Mouse (Mus musculus) heart, postnatal 0 days (tissue): Measurements from ENCODE around the gene Ltbp4. TPM values are rescaled to one million over a fixed set of nuclear protein-coding genes. Genes with fewer than 3 reads are reported as not detected.

Experiments
- ATAC-seq: fragments of 200-750 bp; cut with Nextera tagmentation; 2 replicates; pipeline ENCODE4 v1.8.0; 2017; ENCODE audit warnings: low read depth, moderate number of reproducible peaks, moderate library complexity; ENCODE audit not compliant: insufficient read depth
- DNase-seq: peaks from one replicate; pipeline ENCODE4 v3.0.0-alpha.2; 2016; ENCODE audit warnings: low spot score
- H3K27ac ChIP-seq: fragments of 300-500 bp; sonication (generic); 2 replicates; pipeline ENCODE4 v1.5.1; 2014; ENCODE audit warnings: low read depth, mild to moderate bottlenecking
- H3K27me3 ChIP-seq: fragments of 300-500 bp; sonication (generic); 2 replicates; pipeline ENCODE4 v1.6.1; 2014; ENCODE audit warnings: low read length, mixed read lengths; ENCODE audit not compliant: control insufficient read depth, insufficient read depth
- H3K36me3 ChIP-seq: fragments of 300-500 bp; sonication (generic); replicated peaks from 2 replicates; pipeline ENCODE4 v1.6.1; 2014; ENCODE audit warnings: low read length, mixed read lengths; ENCODE audit not compliant: control insufficient read depth, insufficient read depth
- H3K4me1 ChIP-seq: fragments of 300-500 bp; sonication (generic); 2 replicates; pipeline ENCODE4 v1.6.1; 2014; ENCODE audit warnings: antibody characterized with exemption; ENCODE audit not compliant: control insufficient read depth, insufficient read depth
- H3K4me2 ChIP-seq: fragments of 300-500 bp; sonication (generic); 2 replicates; pipeline ENCODE4 v1.6.1; 2014; ENCODE audit warnings: low read depth, mild to moderate bottlenecking, low read length, moderate library complexity
- H3K4me3 ChIP-seq: fragments of 300-500 bp; sonication (generic); 2 replicates; pipeline ENCODE4 v1.5.1; 2014; ENCODE audit warnings: low read depth, low read length
- H3K9ac ChIP-seq: fragments of 300-500 bp; sonication (generic); replicated peaks from 2 replicates; pipeline ENCODE4 v1.6.1; 2014; ENCODE audit warnings: low read depth, low read length, mixed read lengths
- H3K9me3 ChIP-seq: fragments of 300-500 bp; sonication (generic); replicated peaks from 2 replicates; pipeline ENCODE4 v1.6.1; 2016; ENCODE audit warnings: low read length; ENCODE audit not compliant: control insufficient read depth
- CTCF ChIP-seq: IDR thresholded peaks from 2 replicates; pipeline ENCODE4 v1.5.1; 2016; ENCODE audit warnings: antibody characterized with exemption, control low read depth, low read depth
- EP300 ChIP-seq: IDR thresholded peaks from 2 replicates; pipeline ENCODE4 v1.6.1; 2016; ENCODE audit warnings: antibody characterized with exemption, low read depth
- WGBS: fragments of 180-500 bp; shearing (Covaris S2); extraction: QIAGEN DNeasy Blood & Tissue Kit; methylation state at CpG from one replicate; pipeline ENCODE4 v1.1.7; 2014; 5-methylcytosine and 5-hydroxymethylcytosine counted together
- polyA plus RNA-seq: library from polyadenylated mRNA; unstranded; fragments of >200 nt; fragmentation: Nextera tagmentation; extraction: Ambion mirVana; gene quantifications from 2 replicates; pipeline ENCODE4 v1.2.1, GENCODE M21; 2015
- total RNA-seq: library from RNA; depleted of rRNA; stranded (reverse); fragments of >200 nt; gene quantifications from 2 replicates; pipeline ENCODE4 v1.2.3, GENCODE M21; 2014; ENCODE audit warnings: low replicate concordance

Gene Ltbp4
- total and polyA plus RNA-seq, 2 experiments from 2014 or later, result 61.7 to 150 TPM

DNA sequence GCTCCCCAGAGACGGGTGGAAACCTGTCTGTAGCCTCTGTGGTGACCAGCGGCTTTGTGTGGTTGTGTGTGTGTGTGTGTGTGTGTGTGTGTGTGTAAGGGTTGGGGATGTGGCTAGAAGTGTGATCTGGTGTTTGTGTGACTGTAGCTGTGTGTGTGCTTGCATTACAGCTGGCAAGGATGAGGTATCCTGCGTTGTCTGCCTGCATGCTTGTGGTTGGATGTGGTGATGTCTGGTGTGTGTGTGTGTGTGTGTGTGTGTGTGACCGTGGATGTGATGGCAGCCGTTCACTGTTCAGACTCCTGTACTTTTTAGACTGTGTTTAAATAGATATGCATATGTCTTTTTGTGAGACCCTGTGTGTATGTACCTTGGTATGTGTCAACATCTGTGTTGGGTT, 77.7 kb downstream of the Ltbp4 start:
- no peaks in the 10 kb centered on the region for H3K9me3 ChIP-seq
- 42% methylated on average over 5 of the region's 5 CpGs for WGBS
- peak overlapping the region; percentile 89 for H3K9ac ChIP-seq
- H3K4me3 ChIP-seq, result peak overlapping the region; percentile 87
- DNase-seq (no peak), ATAC-seq (no peak)
- TF ChIP-seq EP300, result no peak
- no peak for TF ChIP-seq CTCF
- no peak overlapping the region for H3K27ac ChIP-seq
- no peaks in the 10 kb centered on the region for H3K27me3 ChIP-seq
- H3K36me3 ChIP-seq, result 0 out of 2 replicates have a peak, but pooled peaks cover 5% of the 10 kb centered on the region
- H3K4me1 ChIP-seq, result peaks cover 15% of the 10 kb centered on the region; the same call in 1 of the 2 replicates
- H3K4me2 ChIP-seq, result peak overlapping the region; percentile 88

DNA sequence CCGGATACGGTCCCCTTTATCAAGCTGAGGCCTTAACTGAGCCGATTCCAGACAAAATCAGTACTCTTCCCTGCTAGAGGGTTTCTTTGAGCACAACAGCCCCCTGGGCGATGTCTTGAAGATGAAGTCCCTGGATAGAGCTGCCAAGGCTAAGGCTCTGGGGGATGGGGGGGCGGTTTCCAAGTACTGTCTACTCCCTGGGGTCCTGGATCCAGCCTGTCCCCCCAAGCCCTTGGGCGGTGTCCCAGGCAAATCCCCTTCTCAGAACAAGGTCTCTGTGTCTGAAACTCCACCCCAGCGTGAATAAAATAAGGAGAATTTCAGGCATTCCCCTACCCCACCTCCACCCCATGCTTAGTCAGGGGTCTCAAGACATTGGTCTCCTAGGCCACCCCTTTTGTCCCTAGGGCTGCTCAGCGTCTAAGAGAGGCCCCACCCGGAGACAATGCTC, 78.2 kb downstream of the Ltbp4 start:
- DNase-seq, result no peak
- Histone ChIP-seq H3K27me3 (no peaks in the 10 kb centered on the region), H3K4me2 (peak overlapping the region; percentile 88), H3K9me3 (no peaks in the 10 kb centered on the region), H3K27ac (peak overlapping the region; percentile 80), H3K36me3 (0 out of 2 replicates have a peak, but pooled peaks cover 5% of the 10 kb centered on the region), H3K4me3 (peak overlapping the region; percentile 87), H3K4me1 (peaks cover 15% of the 10 kb centered on the region; the same call in 1 of the 2 replicates), H3K9ac (peak overlapping the region; percentile 89)
- whole genome bisulfite sequencing, result 12% methylated on average over 9 of the region's 9 CpGs
- TF ChIP-seq CTCF (no peak), EP300 (no peak)
- ATAC-seq, result no peak

- peak within 1 kb of the TSS; percentile 87 for H3K4me3 ChIP-seq
- peak within 1 kb of the TSS; percentile 89 for H3K9ac ChIP-seq
- H3K4me2 ChIP-seq, result peak within 1 kb of the TSS; percentile 88
- peak within 1 kb of the TSS; percentile 80 for H3K27ac ChIP-seq
- 0 out of 2 replicates have a peak, but pooled peaks cover 5% of the 10 kb centered on the region for H3K36me3 ChIP-seq
- no peaks in the 10 kb centered on the region for H3K9me3 ChIP-seq
- ATAC-seq (peak; percentile 86), DNase-seq (peak; percentile 84)
- H3K27me3 ChIP-seq, result no peaks in the 10 kb centered on the region
- 0 out of 2 replicates have a peak, but pooled peaks have one; percentile 69 for TF ChIP-seq EP300
- no peak for TF ChIP-seq CTCF
- H3K4me1 ChIP-seq, result peaks cover 15% of the 10 kb centered on the region; the same call in 1 of the 2 replicates
- 1% methylated on average over 46 of the region's 47 CpGs for WGBS
Observed at GRCm38 (mm10) chr7:27258205-27258899, 79.1 kb downstream of the Ltbp4 start, which contains the start of gene Numbl. Gene Numbl (plus strand): TSS chr7:27258433.

DNA sequence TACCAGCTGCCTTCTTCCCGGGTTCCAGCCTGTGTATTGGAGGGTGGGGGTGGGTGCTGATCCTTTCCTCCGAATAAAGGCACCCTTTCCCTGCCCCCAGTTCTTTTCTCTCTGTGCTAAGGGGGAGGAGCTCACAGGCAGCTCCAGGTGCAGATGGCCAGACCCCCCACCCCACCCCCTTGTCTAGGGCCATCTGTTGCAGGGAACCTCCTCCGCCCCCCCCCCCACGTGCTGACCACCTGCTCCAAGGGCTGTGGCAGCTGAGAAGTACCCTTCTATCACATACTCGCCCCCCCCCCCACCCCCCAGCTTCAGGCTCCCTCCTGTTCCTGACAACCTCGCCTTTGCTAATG, 79.7 kb downstream of the Ltbp4 start:
- TF ChIP-seq CTCF, result no peak
- TF ChIP-seq EP300, result no peak
- peak overlapping the region; percentile 88 for H3K4me2 ChIP-seq
- 14% methylated on average over 5 of the region's 6 CpGs for WGBS

GRCm38 (mm10) chr7:27257046-27257851, 80.2 kb downstream of the Ltbp4 start:
- Histone ChIP-seq H3K9me3 (no peaks in the 10 kb centered on the region), H3K27ac (peak overlapping the region; percentile 80), H3K4me3 (peak overlapping the region; percentile 87), H3K4me2 (peak overlapping the region; percentile 88), H3K4me1 (peaks cover 15% of the 10 kb centered on the region; the same call in 1 of the 2 replicates), H3K9ac (no peak overlapping the region), H3K27me3 (no peaks in the 10 kb centered on the region), H3K36me3 (no peaks in the 10 kb centered on the region)
- 27% methylated on average over 27 of the region's 27 CpGs for WGBS
- DNase-seq (peak; percentile 63), ATAC-seq (peak; percentile 31)
- TF ChIP-seq EP300, result no peak
- 0 out of 2 replicates have a peak, but pooled peaks have one; percentile 18 for TF ChIP-seq CTCF

More for the DNA sequence above, 79.7 kb downstream of the Ltbp4 start:
- no peaks in the 10 kb centered on the region for H3K9me3 ChIP-seq
- H3K27ac ChIP-seq, result peak overlapping the region; percentile 80
- ATAC-seq (no peak), DNase-seq (no peak)
- H3K4me3 ChIP-seq, result peak overlapping the region; percentile 87
- H3K9ac ChIP-seq, result no peak overlapping the region; the same call in 1 of the 2 replicates
- H3K27me3 ChIP-seq, result no peaks in the 10 kb centered on the region
- H3K36me3 ChIP-seq, result 0 out of 2 replicates have a peak, but pooled peaks cover 1% of the 10 kb centered on the region
- peaks cover 15% of the 10 kb centered on the region; the same call in 1 of the 2 replicates for H3K4me1 ChIP-seq
